Mouse (Mus musculus): ENCODE results near the gene Cnr2. TPM values are rescaled to one million over a fixed set of nuclear protein-coding genes. Genes with fewer than 3 reads are reported as not detected.

The Cnr2 gene
- polyA plus RNA-seq, 1 experiment: not detected

DNA sequence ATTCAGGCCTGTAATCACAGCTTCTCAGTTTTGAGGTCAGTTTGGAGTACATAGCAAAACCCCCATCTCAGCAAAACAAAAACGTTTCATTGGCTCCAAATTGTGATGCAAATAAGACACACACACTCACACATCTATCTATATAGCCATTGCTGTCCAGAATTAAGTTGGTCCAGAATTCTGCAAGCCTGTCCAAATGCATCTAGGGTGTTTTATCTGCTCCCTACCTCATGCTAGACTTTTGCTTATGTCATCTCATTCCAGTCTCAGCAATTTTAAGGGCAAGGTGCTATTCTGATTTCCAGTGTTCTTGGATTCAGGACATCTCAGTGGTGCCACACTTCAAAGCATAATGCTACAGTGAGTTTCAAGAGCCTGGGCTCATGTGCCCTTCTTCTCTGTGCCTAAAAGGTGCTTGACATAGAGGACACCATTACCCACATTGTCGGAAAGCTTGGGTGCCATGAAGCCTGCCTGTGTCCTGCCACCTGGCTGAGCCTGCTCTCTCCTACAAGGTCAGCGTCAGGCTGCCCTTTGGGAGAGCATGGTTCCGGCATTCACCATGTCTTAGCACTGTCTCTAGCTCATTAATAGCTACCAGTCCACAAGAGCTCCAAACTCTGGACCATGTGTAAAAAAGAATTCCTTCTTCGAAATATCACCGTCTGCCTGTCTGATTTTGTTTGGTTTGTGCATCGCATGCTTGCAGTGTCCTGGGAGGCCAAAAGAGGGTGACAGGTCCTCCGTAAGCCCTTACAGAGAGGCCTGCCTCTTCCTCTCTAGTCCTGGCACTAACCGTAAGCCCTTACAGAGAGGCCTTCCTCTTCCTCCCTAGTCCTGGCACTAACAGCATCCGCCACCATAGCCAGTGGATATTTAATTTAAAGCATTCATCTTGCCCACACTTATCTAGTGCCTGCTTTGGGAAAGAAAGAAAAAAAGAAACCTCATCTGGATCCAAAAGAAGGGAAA is 20.3 kb upstream of the Cnr2 start:
- Histone ChIP-seq H3ac (ENCODE audit: control insufficient read depth, insufficient read length, low read depth) (no peak overlapping the region), H3K79me2 (ENCODE audit: control insufficient read depth, insufficient read depth) (peaks cover 36% of the 10 kb centered on the region), H3K36me3 (ENCODE audit: control insufficient read depth, insufficient read depth) (peaks cover 31% of the 10 kb centered on the region), H3K4me3 (ENCODE audit: insufficient read depth, poor library complexity, severe bottlenecking) (no peak overlapping the region), H3K27me3 (ENCODE audit: control insufficient read depth, insufficient read depth, insufficient read length) (no peaks in the 10 kb centered on the region), H3K79me3 (ENCODE audit: low read depth) (peaks cover 29% of the 10 kb centered on the region)
- TF ChIP-seq FOSL1 (IDR thresholded peaks at IDR 0.05; ENCODE audit: insufficient read depth, low read length, poor library complexity, severe bottlenecking) (no peak), MAX (IDR thresholded peaks at IDR 0.05) (no peak), MYOG (IDR thresholded peaks at IDR 0.05; ENCODE audit: control insufficient read depth, extremely low read depth, insufficient read length) (no peak), MYOD1 (IDR thresholded peaks at IDR 0.05; ENCODE audit: control insufficient read depth, insufficient read length, low read depth) (no peak), CEBPB (IDR thresholded peaks at IDR 0.05; ENCODE audit: low read depth) (no peak), CTCF (IDR thresholded peaks at IDR 0.05; ENCODE audit: control insufficient read depth, insufficient read depth, insufficient read length) (no peak), USF1 (IDR thresholded peaks at IDR 0.05; ENCODE audit: low read depth) (no peak)

GRCm38 (mm10) chr4:135875546-135875945 is 19.6 kb upstream of the Cnr2 start:
- TF ChIP-seq MYOD1 (IDR thresholded peaks at IDR 0.05; ENCODE audit: control insufficient read depth, insufficient read length, low read depth) (no peak), MAX (IDR thresholded peaks at IDR 0.05) (no peak), CTCF (IDR thresholded peaks at IDR 0.05; ENCODE audit: control insufficient read depth, insufficient read depth, insufficient read length) (no peak), FOSL1 (IDR thresholded peaks at IDR 0.05; ENCODE audit: insufficient read depth, low read length, poor library complexity, severe bottlenecking) (no peak), MYOG (IDR thresholded peaks at IDR 0.05; ENCODE audit: control insufficient read depth, extremely low read depth, insufficient read length) (no peak), USF1 (IDR thresholded peaks at IDR 0.05; ENCODE audit: low read depth) (no peak), CEBPB (IDR thresholded peaks at IDR 0.05; ENCODE audit: low read depth) (no peak)
- Histone ChIP-seq H3K79me2 (ENCODE audit: control insufficient read depth, insufficient read depth) (peaks cover 29% of the 10 kb centered on the region), H3ac (ENCODE audit: control insufficient read depth, insufficient read length, low read depth) (no peak overlapping the region), H3K36me3 (ENCODE audit: control insufficient read depth, insufficient read depth) (peaks cover 26% of the 10 kb centered on the region), H3K27me3 (ENCODE audit: control insufficient read depth, insufficient read depth, insufficient read length) (no peaks in the 10 kb centered on the region), H3K4me3 (ENCODE audit: insufficient read depth, poor library complexity, severe bottlenecking) (no peak overlapping the region), H3K79me3 (ENCODE audit: low read depth) (peaks cover 26% of the 10 kb centered on the region)

DNA sequence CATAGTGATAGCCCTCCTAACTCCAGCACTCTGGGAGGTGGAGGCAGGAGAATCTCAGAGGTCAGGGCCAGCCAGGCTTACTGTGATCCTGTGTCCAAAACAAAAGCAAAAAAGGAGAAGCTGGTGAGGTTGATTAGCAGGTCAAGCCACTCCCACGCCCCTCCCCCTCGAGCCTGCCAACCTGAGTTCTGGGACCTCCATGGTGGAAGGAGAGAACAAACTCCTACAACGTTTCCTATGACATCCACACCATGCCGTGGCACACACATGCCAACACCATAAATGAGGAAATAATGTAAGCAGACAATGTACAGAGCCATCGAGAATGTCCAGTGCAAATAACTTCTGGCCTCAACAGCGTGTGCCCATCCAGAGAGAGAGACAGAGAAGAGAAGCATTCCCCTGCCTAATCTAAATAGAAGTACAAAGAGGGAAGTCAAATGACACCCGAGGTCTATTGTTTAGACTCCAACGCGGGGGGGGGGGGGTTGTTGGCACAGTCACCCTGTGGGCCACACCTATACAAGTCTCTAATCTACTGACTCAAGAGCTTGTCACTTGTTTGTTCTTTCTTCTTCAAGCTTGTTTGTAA is 19.1 kb upstream of the Cnr2 start:
- peaks cover 21% of the 10 kb centered on the region for H3K36me3 ChIP-seq (ENCODE audit: control insufficient read depth, insufficient read depth)
- peaks cover 22% of the 10 kb centered on the region for H3K79me3 ChIP-seq (ENCODE audit: low read depth)
- no peaks in the 10 kb centered on the region for H3K27me3 ChIP-seq (ENCODE audit: control insufficient read depth, insufficient read depth, insufficient read length)
- H3K4me3 ChIP-seq (ENCODE audit: insufficient read depth, poor library complexity, severe bottlenecking): no peak overlapping the region
- TF ChIP-seq CTCF (IDR thresholded peaks at IDR 0.05; ENCODE audit: control insufficient read depth, insufficient read depth, insufficient read length) (no peak), CEBPB (IDR thresholded peaks at IDR 0.05; ENCODE audit: low read depth) (no peak), MYOG (IDR thresholded peaks at IDR 0.05; ENCODE audit: control insufficient read depth, extremely low read depth, insufficient read length) (no peak), USF1 (IDR thresholded peaks at IDR 0.05; ENCODE audit: low read depth) (no peak), MYOD1 (IDR thresholded peaks at IDR 0.05; ENCODE audit: control insufficient read depth, insufficient read length, low read depth) (no peak), MAX (IDR thresholded peaks at IDR 0.05) (no peak), FOSL1 (IDR thresholded peaks at IDR 0.05; ENCODE audit: insufficient read depth, low read length, poor library complexity, severe bottlenecking) (no peak)
- H3ac ChIP-seq (ENCODE audit: control insufficient read depth, insufficient read length, low read depth): peak overlapping the region; percentile 27
- peaks cover 24% of the 10 kb centered on the region for H3K79me2 ChIP-seq (ENCODE audit: control insufficient read depth, insufficient read depth)

GRCm38 (mm10) chr4:135876583-135877020 is 18.6 kb upstream of the Cnr2 start:
- Histone ChIP-seq H3K4me3 (ENCODE audit: insufficient read depth, poor library complexity, severe bottlenecking) (no peak overlapping the region), H3K27me3 (ENCODE audit: control insufficient read depth, insufficient read depth, insufficient read length) (no peaks in the 10 kb centered on the region), H3K79me3 (ENCODE audit: low read depth) (peaks cover 16% of the 10 kb centered on the region), H3K36me3 (ENCODE audit: control insufficient read depth, insufficient read depth) (peaks cover 16% of the 10 kb centered on the region), H3ac (ENCODE audit: control insufficient read depth, insufficient read length, low read depth) (no peak overlapping the region), H3K79me2 (ENCODE audit: control insufficient read depth, insufficient read depth) (peaks cover 19% of the 10 kb centered on the region)
- TF ChIP-seq CEBPB (IDR thresholded peaks at IDR 0.05; ENCODE audit: low read depth): no peak
- no peak for TF ChIP-seq MYOD1 (IDR thresholded peaks at IDR 0.05; ENCODE audit: control insufficient read depth, insufficient read length, low read depth)
- no peak for TF ChIP-seq CTCF (IDR thresholded peaks at IDR 0.05; ENCODE audit: control insufficient read depth, insufficient read depth, insufficient read length)
- TF ChIP-seq FOSL1 (IDR thresholded peaks at IDR 0.05; ENCODE audit: insufficient read depth, low read length, poor library complexity, severe bottlenecking): no peak
- no peak for TF ChIP-seq MYOG (IDR thresholded peaks at IDR 0.05; ENCODE audit: control insufficient read depth, extremely low read depth, insufficient read length)
- TF ChIP-seq MAX (IDR thresholded peaks at IDR 0.05): no peak
- no peak for TF ChIP-seq USF1 (IDR thresholded peaks at IDR 0.05; ENCODE audit: low read depth)

DNA sequence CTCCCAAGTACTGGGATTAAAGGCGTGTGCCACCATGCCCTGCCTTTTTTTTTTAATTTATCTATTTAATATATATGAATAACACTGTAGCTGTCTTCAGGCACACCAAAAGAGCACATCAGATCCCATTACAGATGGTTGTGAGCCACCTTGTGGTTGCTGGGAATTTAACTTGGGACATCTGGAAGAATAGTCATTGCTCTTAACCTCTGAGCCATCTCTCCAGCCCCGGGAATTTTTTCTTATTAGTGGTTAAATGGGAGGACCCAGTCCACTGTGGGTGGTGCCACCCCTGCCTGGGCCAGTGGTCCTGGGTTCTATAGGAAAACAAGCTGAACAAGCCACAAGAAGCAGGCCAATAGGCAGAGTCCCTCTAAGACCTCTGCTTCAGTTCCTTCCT is 17.5 kb upstream of the Cnr2 start:
- Histone ChIP-seq H3K27me3 (ENCODE audit: control insufficient read depth, insufficient read depth, insufficient read length) (peaks cover 4% of the 10 kb centered on the region), H3K36me3 (ENCODE audit: control insufficient read depth, insufficient read depth) (peaks cover 6% of the 10 kb centered on the region), H3K79me3 (ENCODE audit: low read depth) (peaks cover 6% of the 10 kb centered on the region), H3K4me3 (ENCODE audit: insufficient read depth, poor library complexity, severe bottlenecking) (no peak overlapping the region), H3K79me2 (ENCODE audit: control insufficient read depth, insufficient read depth) (peaks cover 7% of the 10 kb centered on the region), H3ac (ENCODE audit: control insufficient read depth, insufficient read length, low read depth) (no peak overlapping the region)
- TF ChIP-seq MAX (IDR thresholded peaks at IDR 0.05) (no peak), FOSL1 (IDR thresholded peaks at IDR 0.05; ENCODE audit: insufficient read depth, low read length, poor library complexity, severe bottlenecking) (no peak), MYOD1 (IDR thresholded peaks at IDR 0.05; ENCODE audit: control insufficient read depth, insufficient read length, low read depth) (no peak), MYOG (IDR thresholded peaks at IDR 0.05; ENCODE audit: control insufficient read depth, extremely low read depth, insufficient read length) (no peak), CTCF (IDR thresholded peaks at IDR 0.05; ENCODE audit: control insufficient read depth, insufficient read depth, insufficient read length) (no peak), CEBPB (IDR thresholded peaks at IDR 0.05; ENCODE audit: low read depth) (no peak), USF1 (IDR thresholded peaks at IDR 0.05; ENCODE audit: low read depth) (no peak)

All from C2C12 (cell line).